Mouse (Mus musculus) lung, postnatal 10 days (tissue): Measurements from ENCODE around the gene Ndufv2.
A peak's percentile ranks its signal among the peaks of the same experiment; 100 is the strongest.
"Not testable (repeated sequence)": the region's sequence is repeated elsewhere in the genome, so short reads cannot be mapped to it uniquely, and the experiment has no call there.

ENCODE experiments used
- DNase-seq: peaks from one replicate; pipeline ENCODE4 v3.0.0; 2021

The Ndufv2 gene

GRCm38 (mm10) chr17:66084486-66084885, 16.9 kb downstream of the Ndufv2 start:
- DNase-seq = no peak

- no peak for DNase-seq
These were observed 23.9 kb downstream of the Ndufv2 start for GRCm38 (mm10) chr17:66077437-66077850.

- peak; percentile 97 for DNase-seq
These were observed 24.4 kb downstream of the Ndufv2 start, which contains the start of gene Ankrd12 for GRCm38 (mm10) chr17:66076934-66077333. Ankrd12 (minus strand) TSS chr17:66077089.

GRCm38 (mm10) chr17:66076174-66076927, 25.0 kb downstream of the Ndufv2 start:
- peak; percentile 44 for DNase-seq

GRCm38 (mm10) chr17:66075827-66076173, 25.6 kb downstream of the Ndufv2 start:
- DNase-seq = peak; percentile 16

- no peak for DNase-seq
These were observed 27.4 kb downstream of the Ndufv2 start for GRCm38 (mm10) chr17:66073971-66074370.

GRCm38 (mm10) chr17:66069036-66069435, 32.3 kb downstream of the Ndufv2 start:
- not testable (repeated sequence) for DNase-seq

- DNase-seq = no peak
These were observed 36.2 kb downstream of the Ndufv2 start for GRCm38 (mm10) chr17:66065115-66065514.

- peak; percentile 7 for DNase-seq
These were observed 40.0 kb downstream of the Ndufv2 start for GRCm38 (mm10) chr17:66061241-66061938.

- no peak for DNase-seq
These were observed 43.2 kb downstream of the Ndufv2 start for GRCm38 (mm10) chr17:66058160-66058559.

GRCm38 (mm10) chr17:66057145-66057544, 44.2 kb downstream of the Ndufv2 start:
- DNase-seq = no peak

GRCm38 (mm10) chr17:66053349-66053748, 48.0 kb downstream of the Ndufv2 start:
- no peak for DNase-seq

GRCm38 (mm10) chr17:66048795-66049194, 52.6 kb downstream of the Ndufv2 start:
- DNase-seq = no peak

GRCm38 (mm10) chr17:66048199-66048598, 53.2 kb downstream of the Ndufv2 start:
- DNase-seq = no peak

- not testable (repeated sequence) for DNase-seq
These were observed 57.7 kb downstream of the Ndufv2 start for GRCm38 (mm10) chr17:66043679-66044078.

- DNase-seq = no peak
These were observed 60.3 kb downstream of the Ndufv2 start for GRCm38 (mm10) chr17:66041020-66041419.

- no peak for DNase-seq
These were observed 68.1 kb downstream of the Ndufv2 start for GRCm38 (mm10) chr17:66033239-66033638.

- no peak for DNase-seq
These were observed 69.4 kb downstream of the Ndufv2 start for GRCm38 (mm10) chr17:66031991-66032390.
